In genomic region chr5:147751673-147752130, GRCm38 (mm10) we compare ENCODE assay signal across 8 mouse cellular contexts. TPM values are rescaled to one million over a fixed set of nuclear protein-coding genes. Genes with fewer than 3 reads are reported as not detected.
A peak's percentile ranks its signal among the peaks of the same experiment; 100 is the strongest.
DNase-seq lines count a peak whose midpoint lies in the region; ATAC-seq lines count a peak whose summit lies in the region.

No protein-coding gene starts in this region.

- peak; percentile 7 for DNase-seq in urinary bladder, postnatal 25 days (ENCODE audit: low spot score)
- DNase-seq in urinary bladder, postnatal 10 days (ENCODE audit: low spot score): no peak
- peak; percentile 74 to 76 for DNase-seq in heart, postnatal 10 days
- peak; percentile 70 to 92 for DNase-seq in kidney, postnatal 25 days
- peak; percentile 78 for DNase-seq in lung, postnatal 25 days (ENCODE audit: low spot score)
- peak; percentile 49 for DNase-seq in testis, postnatal 10 days (ENCODE audit: low spot score)
- DNase-seq in ovary, postnatal 10 days (ENCODE audit: low spot score): no peak

- H3K27me3 ChIP-seq in forebrain, embryonic 12.5 days: peaks cover 62% of the 10 kb centered on the region

- H3K27ac ChIP-seq in forebrain, embryonic 12.5 days: no peak overlapping the region

- no peaks in the 10 kb centered on the region for H3K36me3 ChIP-seq in forebrain, embryonic 12.5 days (replicated peaks)

- under 1% methylated on average over 28 of the region's 28 CpGs for WGBS in forebrain, embryonic 12.5 days

- ATAC-seq in forebrain, embryonic 12.5 days (ENCODE audit: low FRiP score): no peak

- peaks cover 28% of the 10 kb centered on the region for H3K4me1 ChIP-seq in forebrain, embryonic 12.5 days

- intact Hi-C loops in heart, postnatal 10 days (cut with DNase I): loop anchor here (2.0 kb wide), 1 partner anchor 25 kb away; the partner anchor contains the start of gene Flt1

- no peaks in the 10 kb centered on the region for H3K9me3 ChIP-seq in forebrain, embryonic 12.5 days

- H3K4me2 ChIP-seq in forebrain, embryonic 12.5 days: peak overlapping the region; percentile 61

- peak overlapping the region; percentile 36; the same call in 1 of the 2 replicates for H3K9ac ChIP-seq in forebrain, embryonic 12.5 days

- H3K4me3 ChIP-seq in forebrain, embryonic 12.5 days (replicated peaks): peak overlapping the region; percentile 31

RNA-seq across cellular contexts. Expression of gene Flt1, which starts 25.9 kb away (rescaled TPM):
- polyA plus RNA-seq in forebrain, embryonic 12.5 days (2016; fragmentation: Nextera tagmentation; extraction: Ambion mirVana): 8.8 and 9.9 TPM in 2 replicates
- 10 to 100 TPM; 53.6 to 56.0 TPM for total RNA-seq in heart, postnatal 10 days (2021)

Comparison
In these comparisons a context has a peak if more than half of its experiments do, and no peak if none do; other contexts are left out.
1. DNase-seq: peak in urinary bladder, postnatal 25 days (single experiment), heart, postnatal 10 days (2 of 2), kidney, postnatal 25 days (2 of 2), lung, postnatal 25 days (single experiment) and testis, postnatal 10 days (single experiment); none in urinary bladder, postnatal 10 days (single experiment) and ovary, postnatal 10 days (single experiment).